Comparison of ENCODE assay signal across 12 mouse cellular contexts in genomic region chr7:71092301-71092700, GRCm38 (mm10).
DNase-seq lines count a peak whose midpoint lies in the region.
"Had no signal": no experiment of that assay in that cellular context is flagged by ENCODE, and none has a peak within 500 bp of the region (broad histone marks: within the 10 kb centered on the region; RNA-seq: fewer than 3 reads in every experiment).

No protein-coding gene starts in this region.

- no peaks in the 10 kb centered on the region for H3K27me3 ChIP-seq in forebrain, embryonic 10.5 days (ENCODE audit: poor library complexity, severe bottlenecking)
- H3K27me3 ChIP-seq in midbrain, embryonic 10.5 days (ENCODE audit: low read depth, poor library complexity, severe bottlenecking) = no peaks in the 10 kb centered on the region
- H3K27me3 ChIP-seq: megakaryocyte, embryonic 14.5 days had no signal

- peak; percentile 1 to 11 for DNase-seq in adrenal gland, postnatal 36 days
- no peak for DNase-seq in adrenal gland, adult 8-10 months
- DNase-seq in urinary bladder, postnatal 14 days (ENCODE audit: low spot score) = peak; percentile 10
- DNase-seq in urinary bladder, adult 2 months (ENCODE audit: low spot score) = no peak
- peak; percentile 30 for DNase-seq in kidney, postnatal 10 days
- DNase-seq in forebrain, embryonic 10.5 days (ENCODE audit: extremely low spot score, low spot score) = no peak
- no peak for DNase-seq in right cerebral cortex, postnatal 25 days
- no peak for DNase-seq in midbrain, embryonic 10.5 days (ENCODE audit: low spot score)
- DNase-seq: cerebellum, adult 18-20 months had no signal

- no peaks in the 10 kb centered on the region for H3K4me1 ChIP-seq in forebrain, embryonic 10.5 days
- no peaks in the 10 kb centered on the region for H3K4me1 ChIP-seq in midbrain, embryonic 10.5 days
- H3K4me1 ChIP-seq: hindbrain, embryonic 10.5 days had no signal

- H3K4me3 ChIP-seq in forebrain, embryonic 10.5 days = no peak overlapping the region
- no peak overlapping the region for H3K4me3 ChIP-seq in midbrain, embryonic 10.5 days
- H3K4me3 ChIP-seq: erythroblast, embryonic 14.5 days; hindbrain, embryonic 10.5 days; megakaryocyte, embryonic 14.5 days had no signal

- no peaks in the 10 kb centered on the region for H3K9me3 ChIP-seq in forebrain, embryonic 10.5 days
- H3K9me3 ChIP-seq in midbrain, embryonic 10.5 days (replicated peaks) = no peaks in the 10 kb centered on the region
- H3K9me3 ChIP-seq: hindbrain, embryonic 10.5 days; megakaryocyte, embryonic 14.5 days had no signal

- 86% methylated on average over 3 of the region's 3 CpGs for WGBS in forebrain, embryonic 10.5 days
- 71% methylated on average over 3 of the region's 3 CpGs for WGBS in midbrain, embryonic 10.5 days

- H3K27ac ChIP-seq in forebrain, embryonic 10.5 days = no peak overlapping the region
- no peak overlapping the region for H3K27ac ChIP-seq in midbrain, embryonic 10.5 days (replicated peaks)
- H3K27ac ChIP-seq: hindbrain, embryonic 10.5 days had no signal

- no peaks in the 10 kb centered on the region for H3K36me3 ChIP-seq in forebrain, embryonic 10.5 days (replicated peaks)
- H3K36me3 ChIP-seq in midbrain, embryonic 10.5 days = no peaks in the 10 kb centered on the region
- H3K36me3 ChIP-seq: hindbrain, embryonic 10.5 days had no signal

Comparison
In these comparisons a context has a peak if more than half of its experiments do, and no peak if none do; other contexts are left out.
1. DNase-seq: peak in adrenal gland, postnatal 36 days (2 of 2), urinary bladder, postnatal 14 days (single experiment) and kidney, postnatal 10 days (single experiment); none in adrenal gland, adult 8-10 months (single experiment), urinary bladder, adult 2 months (single experiment), forebrain, embryonic 10.5 days (single experiment), right cerebral cortex, postnatal 25 days (single experiment) and midbrain, embryonic 10.5 days (single experiment).